Mouse (Mus musculus) E14TG2a.4 (cell line): ENCODE measurements at regions not wholly inside any gene's neighbourhood (a gene's known extent, or its start where the extent isn't known, plus 50 kb on each side); places are given as distances from the start of the nearest gene placed in this dataset.
"Not testable (repeated sequence)": the region's sequence is repeated elsewhere in the genome, so short reads cannot be mapped to it uniquely, and the experiment has no call there.

ENCODE experiments used
- H3K27me3 ChIP-seq: 2 replicates; pipeline ENCODE4 v1.6.1; 2014; ENCODE audit warnings: low read length, control low read depth; ENCODE audit not compliant: insufficient read depth
- H3K36me3 ChIP-seq: 2 replicates; pipeline ENCODE4 v1.6.1; 2014; ENCODE audit warnings: low read length, control low read depth; ENCODE audit not compliant: insufficient read depth
- H3K4me1 ChIP-seq: replicated peaks from 2 replicates; pipeline ENCODE4 v1.6.1; 2014; ENCODE audit warnings: low read depth, low read length, control low read depth
- H3K4me3 ChIP-seq: replicated peaks from 2 replicates; pipeline ENCODE4 v1.5.1; 2014; ENCODE audit warnings: mild to moderate bottlenecking, low read length
- H3K9me3 ChIP-seq: 2 replicates; pipeline ENCODE4 v1.6.1; 2014; ENCODE audit warnings: low read length, control low read depth
- CTCF ChIP-seq: conservative IDR thresholded peaks from 2 replicates; pipeline ENCODE4 v1.5.1; 2014; ENCODE audit warnings: low read length
- NANOG ChIP-seq: IDR thresholded peaks from 2 replicates; pipeline ENCODE4 v1.6.1; 2014; ENCODE audit warnings: borderline replicate concordance, low read length, mixed read lengths
- POU5F1 ChIP-seq: IDR thresholded peaks from 2 replicates; pipeline ENCODE4 v1.6.1; 2014; ENCODE audit warnings: low read length, borderline replicate concordance

DNA sequence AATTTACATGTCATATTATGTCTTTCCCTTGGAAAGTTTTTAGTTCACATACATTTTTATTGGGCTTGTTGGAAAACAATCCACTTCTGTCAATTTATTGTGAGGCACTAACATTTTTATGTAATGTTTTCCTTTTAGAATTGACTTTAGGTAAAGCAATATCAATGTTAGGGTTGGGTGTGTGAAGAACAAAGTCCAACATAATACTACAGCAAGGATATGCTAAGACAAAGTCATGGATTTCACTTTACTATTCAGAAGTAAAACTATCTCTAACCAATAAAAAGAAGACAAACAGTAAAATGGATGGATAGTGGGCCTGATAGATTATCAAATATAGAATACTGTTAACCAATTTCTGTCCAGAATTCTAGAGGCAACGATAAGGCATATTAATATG, 208.4 kb downstream of the Amd2 start:
- TF ChIP-seq NANOG (no peak), POU5F1 (no peak), CTCF (no peak)
- no peaks in the 10 kb centered on the region for H3K36me3 ChIP-seq
- H3K4me1 ChIP-seq: no peaks in the 10 kb centered on the region
- no peaks in the 10 kb centered on the region for H3K9me3 ChIP-seq
- no peak overlapping the region for H3K4me3 ChIP-seq
- no peaks in the 10 kb centered on the region for H3K27me3 ChIP-seq

DNA sequence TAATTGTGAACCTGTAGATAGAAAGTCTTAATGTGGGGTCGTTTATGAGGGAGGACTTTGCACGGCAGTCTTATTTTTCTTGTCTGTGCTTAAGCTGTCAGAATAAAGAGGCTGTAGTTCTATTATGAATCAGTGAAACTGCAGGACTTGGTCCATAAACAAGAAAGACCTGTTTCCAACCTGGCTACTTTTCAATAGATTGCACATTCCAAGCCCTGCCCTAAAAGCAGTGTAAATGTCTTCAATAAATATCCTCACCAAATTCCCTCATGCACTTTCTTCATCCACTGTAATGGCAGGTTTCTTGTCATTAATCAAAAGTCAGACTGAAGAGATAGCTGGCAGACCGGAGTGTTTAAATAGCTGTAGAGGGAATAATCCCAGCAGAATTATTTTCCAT, 209.1 kb downstream of the Amd2 start:
- no peak for TF ChIP-seq NANOG
- TF ChIP-seq CTCF: no peak
- no peak for TF ChIP-seq POU5F1
- Histone ChIP-seq H3K9me3 (no peaks in the 10 kb centered on the region), H3K36me3 (no peaks in the 10 kb centered on the region), H3K4me1 (no peaks in the 10 kb centered on the region), H3K27me3 (no peaks in the 10 kb centered on the region), H3K4me3 (no peak overlapping the region)

DNA sequence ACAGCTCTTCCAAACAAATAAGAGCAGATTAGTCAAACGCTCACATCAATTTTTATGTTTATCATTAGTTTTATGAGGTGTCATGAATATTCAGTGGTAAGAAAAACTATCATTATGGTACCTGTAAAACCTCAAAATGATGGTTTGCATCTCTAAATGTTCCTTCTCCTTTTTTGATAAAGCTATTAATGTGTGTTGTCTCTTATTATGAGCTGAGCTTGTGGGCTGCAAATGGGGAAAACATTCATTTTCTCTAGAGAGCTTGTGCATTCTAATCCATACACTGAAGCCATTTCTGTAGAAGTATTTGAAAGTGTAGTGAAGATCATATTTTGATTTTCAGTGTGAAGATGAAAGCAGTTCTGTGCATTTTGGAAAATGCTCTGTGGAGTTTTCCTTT, 209.6 kb downstream of the Amd2 start:
- H3K4me3 ChIP-seq: no peak overlapping the region
- no peaks in the 10 kb centered on the region for H3K9me3 ChIP-seq
- no peaks in the 10 kb centered on the region for H3K27me3 ChIP-seq
- TF ChIP-seq NANOG (no peak), CTCF (no peak), POU5F1 (no peak)
- no peaks in the 10 kb centered on the region for H3K36me3 ChIP-seq
- H3K4me1 ChIP-seq: no peaks in the 10 kb centered on the region

DNA sequence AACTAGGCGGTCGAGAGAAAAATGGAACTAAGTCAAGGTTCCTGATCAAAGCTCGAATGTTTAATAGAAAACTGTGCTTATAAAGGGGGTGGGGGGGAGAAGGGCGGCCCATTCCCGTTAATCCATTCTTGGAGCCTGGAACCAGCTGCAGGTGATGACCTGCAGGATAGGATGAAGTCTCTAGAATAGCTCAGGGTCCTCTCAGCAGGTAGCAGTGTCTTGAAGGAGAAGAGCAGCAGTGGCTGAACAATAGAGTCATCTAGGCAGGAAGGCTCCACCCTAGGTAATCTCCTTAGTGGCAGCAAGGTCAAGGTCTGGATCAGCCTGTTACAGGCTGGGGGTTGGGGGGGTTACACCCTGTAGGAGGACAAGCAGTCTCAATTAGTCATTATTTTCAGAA, 232.9 kb downstream of the Amd2 start:
- peak; percentile 47; the same call in 1 of the 2 replicates for TF ChIP-seq NANOG
- H3K27me3 ChIP-seq, H3K36me3 ChIP-seq, H3K4me1 ChIP-seq, H3K4me3 ChIP-seq: not testable (repeated sequence)
- peaks cover 44% of the 10 kb centered on the region for H3K9me3 ChIP-seq

DNA sequence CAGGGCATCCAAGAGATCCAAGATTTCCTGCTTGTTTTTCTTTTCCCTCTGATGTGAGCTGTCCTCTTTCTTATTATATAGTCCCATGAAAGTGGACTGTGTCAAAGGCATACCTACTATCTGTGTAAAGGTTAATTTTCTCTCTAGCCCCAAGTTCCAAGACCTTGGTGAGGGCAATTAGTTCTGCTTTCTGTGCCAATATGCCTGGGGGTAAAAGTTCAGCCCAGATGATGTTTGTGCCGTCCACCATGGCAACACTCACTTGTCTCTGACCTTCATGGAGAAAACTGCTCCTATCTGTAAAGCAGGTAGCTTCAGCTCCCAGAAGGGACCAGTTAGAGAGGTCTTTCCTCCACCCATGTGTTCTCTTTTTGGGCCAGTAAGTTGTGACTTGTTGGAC, 265.2 kb downstream of the Amd2 start:
- Histone ChIP-seq H3K36me3 (no peaks in the 10 kb centered on the region), H3K4me1 (peaks cover 5% of the 10 kb centered on the region; the same call in 1 of the 2 replicates), H3K4me3 (no peak overlapping the region), H3K9me3 (peaks cover 7% of the 10 kb centered on the region; the same call in 1 of the 2 replicates), H3K27me3 (no peaks in the 10 kb centered on the region)
- no peak for TF ChIP-seq CTCF
- no peak for TF ChIP-seq POU5F1
- no peak for TF ChIP-seq NANOG

DNA sequence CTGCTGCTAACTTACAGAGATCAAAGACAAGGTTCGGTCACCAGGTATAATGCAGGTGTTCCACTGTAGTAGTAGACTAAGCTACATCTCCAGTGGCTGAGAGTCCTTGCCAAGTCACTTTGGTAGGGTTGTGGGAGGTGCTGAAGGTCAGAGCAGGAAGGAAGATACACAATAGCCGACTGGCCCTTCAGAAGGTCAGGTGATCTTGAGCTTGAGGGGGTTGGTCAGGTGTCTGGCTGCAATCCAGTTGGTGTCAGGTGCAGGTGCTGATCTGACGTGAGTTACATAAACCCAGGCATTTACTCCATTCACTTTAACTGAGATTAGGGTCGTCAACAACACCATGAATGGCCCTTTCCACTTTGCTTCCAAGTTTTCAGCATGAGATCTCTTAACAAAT, 266.8 kb downstream of the Amd2 start:
- TF ChIP-seq POU5F1 (no peak), NANOG (no peak), CTCF (no peak)
- no peaks in the 10 kb centered on the region for H3K36me3 ChIP-seq
- no peak overlapping the region for H3K4me3 ChIP-seq
- H3K4me1 ChIP-seq: peaks cover 5% of the 10 kb centered on the region; the same call in 1 of the 2 replicates
- H3K27me3 ChIP-seq: no peaks in the 10 kb centered on the region
- peaks cover 7% of the 10 kb centered on the region; the same call in 1 of the 2 replicates for H3K9me3 ChIP-seq

DNA sequence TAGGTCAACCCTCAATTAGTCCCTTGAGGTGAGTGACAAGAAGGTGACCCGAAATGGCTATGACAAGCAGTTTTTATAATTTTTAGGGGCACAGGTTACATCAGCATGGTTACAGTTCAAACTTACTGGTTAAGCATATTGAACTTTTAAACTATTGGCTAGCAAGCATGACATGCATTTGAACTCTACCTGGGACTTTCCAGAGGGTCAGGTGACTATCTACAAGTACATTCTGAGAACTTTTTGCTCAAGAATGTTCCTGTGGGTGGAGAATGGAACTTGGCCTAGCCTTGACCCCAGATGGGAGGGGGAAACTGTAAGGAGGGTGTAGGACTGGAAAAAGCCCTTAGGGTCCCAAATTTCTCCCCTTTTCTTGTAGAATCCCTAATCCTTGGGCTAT, 267.8 kb downstream of the Amd2 start:
- Histone ChIP-seq H3K27me3 (no peaks in the 10 kb centered on the region), H3K36me3 (no peaks in the 10 kb centered on the region), H3K9me3 (peaks cover 7% of the 10 kb centered on the region; the same call in 1 of the 2 replicates), H3K4me3 (no peak overlapping the region), H3K4me1 (peaks cover 5% of the 10 kb centered on the region; the same call in 1 of the 2 replicates)
- no peak for TF ChIP-seq NANOG
- TF ChIP-seq CTCF: no peak
- TF ChIP-seq POU5F1: no peak
